Mouse (Mus musculus): ENCODE measurements around the gene Vwa8.

The Vwa8 gene

DNA sequence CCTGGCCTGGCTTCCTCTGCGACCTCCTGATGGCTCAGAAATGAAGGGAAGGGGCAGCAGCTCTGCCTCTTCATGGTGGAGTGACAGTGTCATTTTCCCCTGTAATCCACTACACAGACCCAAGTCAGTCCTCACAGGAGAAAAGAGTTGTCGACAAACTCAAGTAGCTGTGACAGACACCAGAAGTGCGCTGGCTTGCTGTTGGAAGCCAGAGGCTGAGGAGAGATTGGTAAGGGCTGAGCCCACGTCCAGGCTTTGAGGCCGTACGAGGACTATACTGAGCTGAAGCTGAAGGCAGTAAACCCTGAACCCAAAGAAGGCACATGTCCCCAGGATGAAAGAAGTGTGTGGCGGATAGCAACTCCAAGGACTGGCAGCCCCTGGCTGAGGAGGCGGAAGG, 376.6 kb downstream of the Vwa8 start:
- in situ Hi-C loops (cut with MseI, MboI), result no loop called here

GRCm38 (mm10) chr14:79226056-79226455, 377.2 kb downstream of the Vwa8 start:
- in situ Hi-C loops (cut with MseI, MboI), result no loop called here

DNA sequence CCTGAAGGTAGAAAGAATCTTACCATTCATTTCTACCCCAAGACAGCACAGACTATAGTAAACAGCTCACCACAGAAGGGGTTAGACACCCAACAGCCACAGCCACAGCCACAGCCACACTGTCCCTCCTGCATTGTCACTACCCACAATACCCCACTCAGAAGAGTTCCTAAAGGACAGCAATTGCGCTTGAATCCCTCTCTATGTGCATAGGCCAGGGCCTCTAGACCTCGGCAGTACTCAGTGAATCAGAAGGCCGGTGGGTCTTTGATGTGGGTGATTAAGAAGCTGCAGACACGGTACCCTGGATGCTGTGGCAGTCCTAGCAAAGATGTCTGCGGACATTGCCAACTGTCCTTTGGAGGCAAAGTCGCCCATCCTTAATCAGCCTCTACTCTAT, 377.9 kb downstream of the Vwa8 start:
- in situ Hi-C loops (cut with MseI, MboI), result no loop called here

DNA sequence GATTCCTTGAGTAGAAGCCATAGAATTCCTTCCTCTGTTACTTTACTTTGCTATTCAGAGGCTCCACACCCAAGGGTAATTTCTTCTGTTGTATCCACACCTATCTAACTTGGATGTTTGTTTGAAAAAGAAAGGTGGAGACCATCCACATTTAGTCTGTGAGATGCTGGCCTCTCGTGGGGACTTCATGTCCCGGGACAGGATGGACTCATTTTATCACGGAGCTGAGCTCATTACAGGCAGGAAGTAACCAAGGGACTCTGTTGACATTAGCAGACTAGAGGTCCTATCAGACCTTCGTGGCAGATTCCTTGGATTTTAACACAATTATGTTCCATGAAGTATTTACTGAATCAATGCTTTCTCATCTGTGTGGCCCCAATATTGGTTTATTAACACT, 379.1 kb downstream of the Vwa8 start:
- in situ Hi-C loops (cut with MseI, MboI), result no loop called here

GRCm38 (mm10) chr14:79231677-79232076, 382.8 kb downstream of the Vwa8 start:
- in situ Hi-C loops (cut with MseI, MboI), result no loop called here

DNA sequence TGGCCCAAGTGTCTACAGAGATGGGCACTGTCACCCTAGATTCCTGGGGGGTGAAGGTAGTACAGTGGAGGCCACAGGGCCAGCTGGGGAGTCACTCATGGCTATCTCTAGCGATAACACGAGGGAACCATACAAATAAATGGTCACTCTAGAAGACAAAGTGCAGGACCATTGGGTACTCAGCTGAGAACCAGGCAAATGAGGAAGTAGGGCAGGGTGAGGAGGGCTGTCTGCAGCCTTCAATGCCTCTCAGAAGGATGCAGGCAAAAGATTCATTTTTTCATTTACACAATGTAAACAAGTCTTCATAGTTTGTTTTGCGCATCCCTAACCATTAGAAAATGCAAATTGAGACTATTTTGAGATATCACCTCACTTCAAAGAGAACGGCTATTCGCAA, 384.8 kb downstream of the Vwa8 start:
- in situ Hi-C loops (cut with MseI, MboI), result no loop called here

- in situ Hi-C loops (cut with MseI, MboI), result no loop called here
Measured at GRCm38 (mm10) chr14:79234513-79234912, 385.7 kb downstream of the Vwa8 start.

GRCm38 (mm10) chr14:79235157-79235556, 386.3 kb downstream of the Vwa8 start:
- in situ Hi-C loops (cut with MseI, MboI), result no loop called here

- in situ Hi-C loops (cut with MseI, MboI), result no loop called here
Measured at GRCm38 (mm10) chr14:79236261-79236660, 387.4 kb downstream of the Vwa8 start.

DNA sequence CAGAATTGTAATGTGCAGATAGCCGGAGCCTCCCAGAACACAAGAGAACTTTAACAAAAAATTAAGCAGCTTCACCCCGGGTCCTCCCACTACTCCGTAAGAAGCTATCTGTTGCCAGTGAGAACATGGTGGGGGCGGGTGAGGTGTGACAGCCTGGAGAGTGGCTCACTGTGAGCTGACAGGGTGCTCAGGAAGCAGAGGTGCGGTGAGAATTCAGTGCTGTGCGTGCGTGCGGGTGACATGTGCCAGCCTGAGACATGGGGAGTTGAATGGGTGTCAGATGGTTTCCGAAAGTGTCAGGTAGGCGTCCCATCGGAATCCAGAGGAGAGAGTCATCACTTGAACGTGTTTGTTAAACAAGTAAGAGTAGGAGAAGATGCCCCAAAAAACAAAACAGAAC, 390.6 kb downstream of the Vwa8 start:
- in situ Hi-C loops (cut with MseI, MboI), result no loop called here

DNA sequence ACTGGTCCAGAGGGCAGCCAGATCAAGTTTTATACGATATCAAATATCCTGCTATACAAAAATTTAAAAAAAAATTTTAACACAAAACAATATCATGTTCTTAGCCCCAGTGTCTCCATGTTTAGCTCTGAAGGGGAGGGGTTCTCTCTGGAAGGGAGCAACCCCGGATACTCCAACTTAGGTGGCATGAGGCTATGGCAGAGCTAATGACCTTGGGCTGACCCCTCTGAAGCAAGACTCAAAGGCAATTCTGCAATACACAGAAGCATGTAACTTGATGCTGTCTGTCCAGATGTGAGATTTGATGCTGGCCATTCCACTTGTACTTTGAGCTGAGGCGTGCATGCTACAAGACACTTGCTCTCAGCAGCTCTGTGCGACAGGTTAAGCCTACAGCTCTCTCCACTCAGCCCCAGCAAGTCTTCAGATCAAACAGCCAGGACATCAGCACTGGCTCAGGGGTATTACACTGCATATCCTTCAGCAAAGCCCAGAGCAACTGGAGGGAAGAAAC, 392.3 kb downstream of the Vwa8 start:
- in situ Hi-C loops (cut with MseI, MboI), result no loop called here

GRCm38 (mm10) chr14:79241656-79242385, 393.0 kb downstream of the Vwa8 start:
- in situ Hi-C loops (cut with MseI, MboI), result no loop called here

DNA sequence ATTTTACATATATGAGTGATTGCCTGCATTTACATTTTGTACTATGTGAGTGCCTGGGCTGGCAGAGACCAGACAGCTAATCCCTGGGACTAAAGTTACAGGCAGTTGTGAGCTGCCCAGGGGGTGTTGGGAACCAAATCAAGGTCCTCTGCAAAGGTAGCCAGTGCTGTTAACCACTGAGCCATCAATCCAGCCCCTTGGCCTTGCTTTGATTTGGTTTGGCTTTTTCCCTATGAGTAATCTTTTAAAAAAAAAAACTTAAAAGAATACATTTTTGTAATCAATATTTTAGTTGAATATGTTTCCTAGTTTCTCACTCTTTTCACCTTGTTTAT, 393.5 kb downstream of the Vwa8 start:
- in situ Hi-C loops (cut with MseI, MboI), result no loop called here

- in situ Hi-C loops (cut with MseI, MboI), result no loop called here
Measured at GRCm38 (mm10) chr14:79243038-79243883, 394.4 kb downstream of the Vwa8 start.

- in situ Hi-C loops (cut with MseI, MboI), result no loop called here
Measured at GRCm38 (mm10) chr14:79244571-79244970, 395.7 kb downstream of the Vwa8 start.

GRCm38 (mm10) chr14:79251727-79252285, 403.0 kb downstream of the Vwa8 start:
- in situ Hi-C loops (cut with MseI, MboI), result no loop called here
